Mouse (Mus musculus) embryonic fibroblast, embryonic 13.5 days (primary cell): ENCODE results near the gene Zfpm1.

ENCODE experiments used
- CTCF ChIP-seq: IDR thresholded peaks from 2 replicates; pipeline ENCODE4 v1.5.1; 2011; ENCODE audit warnings: mild to moderate bottlenecking, control low read depth, low read length, moderate library complexity, borderline replicate concordance; ENCODE audit not compliant: insufficient read depth
- POLR2A ChIP-seq: IDR thresholded peaks from 2 replicates; pipeline ENCODE4 v1.6.1; 2011; ENCODE audit warnings: low read depth, mild to moderate bottlenecking, control low read depth, low read length, moderate library complexity

DNA sequence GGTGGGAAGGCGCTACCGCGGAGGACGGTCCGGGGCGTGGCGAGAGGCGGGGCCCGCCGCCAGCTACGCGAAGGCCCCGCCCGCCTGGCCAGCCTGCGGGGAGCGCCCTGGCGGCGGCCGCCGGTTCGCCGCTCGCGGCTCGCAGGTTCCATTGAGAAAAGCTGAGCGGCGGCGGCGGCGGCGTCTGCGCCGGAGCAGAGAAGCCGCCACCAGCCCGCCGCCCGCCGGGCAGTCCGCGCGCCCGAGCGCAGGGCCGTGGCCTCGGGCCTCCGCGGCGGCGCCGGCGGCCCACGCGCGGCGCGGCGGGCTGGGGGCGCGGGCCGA is at the start of gene Zfpm1:
- no peak for TF ChIP-seq CTCF
- peak; percentile 56; the same call in 1 of the 2 replicates for TF ChIP-seq POLR2A
